Mouse (Mus musculus): ENCODE data around the gene Kctd8. TPM values are rescaled to one million over a fixed set of nuclear protein-coding genes. Genes with fewer than 3 reads are reported as not detected.

Gene Kctd8
- polyA plus RNA-seq, 1 experiment from 2014 or later, result 2.5 TPM

DNA sequence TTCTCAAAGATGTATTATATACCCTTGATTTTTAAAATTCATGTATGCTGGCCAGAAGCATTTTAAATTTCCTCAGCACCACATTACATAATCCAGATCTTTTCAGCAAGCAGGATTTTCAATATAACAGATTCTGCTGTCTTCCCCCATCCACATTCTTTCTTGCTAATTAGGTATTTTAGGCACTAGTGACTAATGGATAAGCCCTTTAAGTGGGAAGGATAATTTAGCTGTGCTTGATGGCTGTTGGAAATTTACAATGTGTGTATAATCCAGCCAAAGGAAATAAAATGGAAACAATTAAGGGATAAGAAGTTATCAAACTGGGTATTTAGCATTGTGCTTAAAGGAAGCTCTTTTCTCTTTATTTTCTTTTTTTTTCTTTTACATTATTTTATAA is 252.6 kb downstream of the Kctd8 start:
- DNase-seq (ENCODE audit: low spot score), result no peak
- Histone ChIP-seq H3K4me1 (replicated peaks) (no peaks in the 10 kb centered on the region), H3K4me3 (no peak overlapping the region), H3K27me3 (ENCODE audit: insufficient read depth, poor library complexity, severe bottlenecking) (no peaks in the 10 kb centered on the region), H3K27ac (no peak overlapping the region), H3K36me3 (no peaks in the 10 kb centered on the region), H3K9me3 (no peaks in the 10 kb centered on the region)

Other genes starting within 250 kb of the Kctd8 start
- gene Yipf7, start 201.0 kb upstream of the Kctd8 start, polyA plus RNA-seq (2016; fragmentation: Nextera tagmentation; extraction: Ambion mirVana), result 0.30 TPM in 1 of 2 replicates, not detected in the other
- 37.9 and 43.6 TPM in 2 replicates for gene Guf1, start 215.2 kb upstream of the Kctd8 start, polyA plus RNA-seq (2016; fragmentation: Nextera tagmentation; extraction: Ambion mirVana)

Data from hindbrain, embryonic 10.5 days (tissue).